In the genomic region with DNA sequence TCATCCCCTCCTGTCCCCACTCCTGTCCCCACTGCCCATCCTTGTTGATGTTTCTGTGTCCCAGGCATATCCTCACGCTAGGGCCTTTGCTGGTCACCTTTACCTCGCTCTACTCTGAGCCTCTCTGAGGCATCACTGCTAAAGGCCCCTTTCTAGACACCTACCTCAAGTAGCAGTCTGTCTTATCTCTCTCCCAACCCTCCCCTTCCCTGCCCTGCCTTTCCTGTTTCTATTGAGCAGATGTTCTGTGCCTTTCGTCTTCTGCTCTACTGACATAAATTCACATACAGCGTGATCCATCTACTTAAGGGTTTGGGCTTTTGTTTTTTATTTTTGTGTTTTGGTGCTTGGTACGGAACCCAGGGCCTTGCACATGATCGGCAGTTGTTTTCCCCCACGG, we compare ENCODE assay signal across 13 mouse cellular contexts. TPM values are rescaled to one million over a fixed set of nuclear protein-coding genes. Genes with fewer than 3 reads are reported as not detected.
DNase-seq lines count a peak whose midpoint lies in the region; ATAC-seq and TF ChIP-seq lines count a peak whose summit lies in the region.
"Had no signal": no experiment of that assay in that cellular context is flagged by ENCODE, and none has a peak within 500 bp of the region (broad histone marks: within the 10 kb centered on the region; RNA-seq: fewer than 3 reads in every experiment).

No protein-coding gene starts in this region.

- TF ChIP-seq EP300 in MEL (IDR thresholded peaks at IDR 0.05; ENCODE audit: low read depth in 1 of 2, low read length in 2 of 2) = no peak

- no peak overlapping the region for H3K4me2 ChIP-seq in embryonic facial prominence, embryonic 14.5 days (ENCODE audit: low read depth, low read length)
- H3K4me2 ChIP-seq in neural tube, embryonic 13.5 days = no peak overlapping the region

- H3K9ac ChIP-seq in MEL (ENCODE audit: control insufficient read depth, low read depth, low read length, poor library complexity, severe bottlenecking) = no peak overlapping the region
- H3K9ac ChIP-seq in embryonic facial prominence, embryonic 14.5 days (ENCODE audit: low read depth, low read length) = no peak overlapping the region
- H3K9ac ChIP-seq in neural tube, embryonic 13.5 days = 0 out of 2 replicates have a peak overlapping the region, but pooled peaks have one; percentile 26

- H3K4me1 ChIP-seq in kidney, adult 2 months (ENCODE audit: control insufficient read depth, insufficient read depth, low read length) = peaks cover 6% of the 10 kb centered on the region; the same call in 1 of the 2 replicates
- H3K4me1 ChIP-seq in MEL (ENCODE audit: control insufficient read depth in 1 of 2, insufficient read depth in 2 of 2, low read length in 2 of 2) = peaks cover 2 to 10% of the 10 kb centered on the region in 2 experiments; a peak in 3 of 4 replicates
- peaks cover 28% of the 10 kb centered on the region for H3K4me1 ChIP-seq in embryonic facial prominence, embryonic 14.5 days (ENCODE audit: control insufficient read depth, insufficient read depth, low read length)
- peaks cover 59% of the 10 kb centered on the region for H3K4me1 ChIP-seq in neural tube, embryonic 13.5 days (replicated peaks)

- H3K79me2 ChIP-seq in MEL (ENCODE audit: control insufficient read depth, insufficient read depth, low read length, poor library complexity) = no peaks in the 10 kb centered on the region

- 0 out of 2 replicates have a peak overlapping the region, but pooled peaks have one; percentile 21 for H3K27ac ChIP-seq in kidney, adult 2 months (ENCODE audit: insufficient read depth, low read depth, low read length)
- no peak overlapping the region for H3K27ac ChIP-seq in MEL (ENCODE audit: control insufficient read depth, low read depth, low read length)
- H3K27ac ChIP-seq in embryonic facial prominence, embryonic 14.5 days (replicated peaks; ENCODE audit: low read depth, low read length) = peak overlapping the region; percentile 45
- H3K27ac ChIP-seq in neural tube, embryonic 13.5 days (replicated peaks) = peak overlapping the region; percentile 54

- no peaks in the 10 kb centered on the region for H3K27me3 ChIP-seq in kidney, adult 2 months (replicated peaks; ENCODE audit: control insufficient read depth, insufficient read depth, low read length)
- H3K27me3 ChIP-seq in MEL (ENCODE audit: control insufficient read depth in 1 of 2, insufficient read depth in 2 of 2, low read length in 2 of 2) = no peaks in the 10 kb centered on the region
- no peaks in the 10 kb centered on the region for H3K27me3 ChIP-seq in embryonic facial prominence, embryonic 14.5 days (replicated peaks; ENCODE audit: control insufficient read depth, insufficient read depth, low read length)
- H3K27me3 ChIP-seq in neural tube, embryonic 13.5 days = no peaks in the 10 kb centered on the region

- no peak for DNase-seq in kidney, adult 2 months
- no peak for DNase-seq in kidney, adult 18-20 months
- DNase-seq in MEL (ENCODE audit: low read depth, low spot score) = peak; percentile 35
- DNase-seq in embryonic facial prominence, embryonic 14.5 days (ENCODE audit: low spot score) = no peak
- DNase-seq in Muller cell, postnatal 12 days (ENCODE audit: inconsistent ontology term) = no peak
- no peak for DNase-seq in T-cell, adult 2 months (ENCODE audit: low spot score)
- DNase-seq: adrenal gland, adult 8-10 months; cerebellum, adult 18-20 months; right cerebral cortex, adult 18-20 months had no signal

- no peak overlapping the region for H3K4me3 ChIP-seq in kidney, adult 2 months (ENCODE audit: insufficient read depth, low read depth, low read length)
- no peak overlapping the region for H3K4me3 ChIP-seq in MEL (ENCODE audit: control insufficient read depth in 1 of 2, insufficient read depth in 1 of 2, low read depth in 2 of 2, low read length in 2 of 2)
- no peak overlapping the region for H3K4me3 ChIP-seq in embryonic facial prominence, embryonic 14.5 days (ENCODE audit: low read depth, low read length)
- no peak overlapping the region for H3K4me3 ChIP-seq in neural tube, embryonic 13.5 days

- WGBS in kidney, adult 2 months = 67% methylated on average over 7 of the region's 7 CpGs
- WGBS in embryonic facial prominence, embryonic 14.5 days = 71% methylated on average over 7 of the region's 7 CpGs
- WGBS in neural tube, embryonic 13.5 days = 63% methylated on average over 7 of the region's 7 CpGs

- TF ChIP-seq RAD21 in MEL (IDR thresholded peaks at IDR 0.05; ENCODE audit: low read depth, low read length) = no peak

- no peaks in the 10 kb centered on the region for H3K9me3 ChIP-seq in MEL (replicated peaks; ENCODE audit: insufficient read depth, low read length)
- H3K9me3 ChIP-seq in embryonic facial prominence, embryonic 14.5 days (ENCODE audit: control insufficient read depth, low read length) = no peaks in the 10 kb centered on the region
- H3K9me3 ChIP-seq in neural tube, embryonic 13.5 days = no peaks in the 10 kb centered on the region

- no peaks in the 10 kb centered on the region for H3K36me3 ChIP-seq in kidney, adult 2 months (ENCODE audit: control insufficient read depth, insufficient read depth, low read length)
- H3K36me3 ChIP-seq in MEL (ENCODE audit: control insufficient read depth in 1 of 2, insufficient read depth in 2 of 2, low read length in 2 of 2) = peaks cover 0 to 2% of the 10 kb centered on the region in 2 experiments; a peak in 1 of 4 replicates
- 0 out of 2 replicates have a peak, but pooled peaks cover 3% of the 10 kb centered on the region for H3K36me3 ChIP-seq in embryonic facial prominence, embryonic 14.5 days (ENCODE audit: control insufficient read depth, insufficient read depth, low read length)
- no peaks in the 10 kb centered on the region for H3K36me3 ChIP-seq in neural tube, embryonic 13.5 days

- TF ChIP-seq CTCF in kidney, adult 2 months (conservative IDR thresholded peaks at IDR 0.05; ENCODE audit: insufficient read depth, insufficient read length, low read depth, low read length) = no peak
- TF ChIP-seq CTCF in MEL (IDR thresholded peaks at IDR 0.05 in 2 of 3, conservative IDR thresholded peaks at IDR 0.05 in 1 of 3; ENCODE audit: control insufficient read depth in 1 of 3, insufficient read depth in 1 of 3, low read depth in 2 of 3, low read length in 3 of 3, poor library complexity in 1 of 3, severe bottlenecking in 1 of 3) = no peak

- no peak for TF ChIP-seq POLR2A in kidney, adult 2 months (IDR thresholded peaks at IDR 0.05; ENCODE audit: low read depth, low read length)
- no peak for TF ChIP-seq POLR2A in MEL (IDR thresholded peaks at IDR 0.05; ENCODE audit: control insufficient read depth in 1 of 2, insufficient read depth in 1 of 2, low read depth in 1 of 2, low read length in 2 of 2, poor library complexity in 1 of 2)

- ATAC-seq in embryonic facial prominence, embryonic 14.5 days (ENCODE audit: low read depth) = no peak
- no peak for ATAC-seq in neural tube, embryonic 13.5 days (ENCODE audit: low read depth)
- ATAC-seq: forebrain, embryonic 14.5 days had no signal

TF ChIP-seq in MEL, 35 proteins besides CTCF, POLR2A, EP300 and RAD21:
- peak; percentile 52 for TF ChIP-seq GATA1 (IDR thresholded peaks at IDR 0.05; ENCODE audit: low read depth, low read length)
- TF ChIP-seq JUND (IDR thresholded peaks at IDR 0.05; ENCODE audit: low read depth, low read length) = no peak

RNA-seq across cellular contexts. Expression of a gene that starts 14.6 kb away (rescaled TPM):
- polyA plus RNA-seq in kidney, adult 2 months (2012; rRNA removed) = 120 and 138 TPM in 2 replicates
- 39.5 and 45.8 TPM in 2 replicates for total RNA-seq in MEL (2012; rRNA removed)
- polyA plus RNA-seq in MEL (2012; ENCODE audit: insufficient read depth in 1 of 2, insufficient read length in 2 of 2, low read depth in 1 of 2, low replicate concordance in 2 of 2, missing spikeins in 1 of 2) = 100 to 1,000 TPM in 1 of 2 experiments, not detected in 1; 109 TPM
- polyA plus RNA-seq in embryonic facial prominence, embryonic 14.5 days (2014; fragmentation: Nextera tagmentation; extraction: Ambion mirVana) = 107 and 110 TPM in 2 replicates
- polyA plus RNA-seq in neural tube, embryonic 13.5 days (2015; fragmentation: Nextera tagmentation; extraction: Ambion mirVana) = 128 and 143 TPM in 2 replicates

RNA-seq across cellular contexts. Expression of a gene that starts 18.6 kb away (rescaled TPM):
- 0.14 TPM in 1 of 2 replicates, not detected in the other for polyA plus RNA-seq in kidney, adult 2 months (2012; rRNA removed)
- 0.56 and 0.58 TPM in 2 replicates for total RNA-seq in MEL (2012; rRNA removed)
- polyA plus RNA-seq in MEL (2012; ENCODE audit: insufficient read depth in 1 of 2, insufficient read length in 2 of 2, low read depth in 1 of 2, low replicate concordance in 2 of 2, missing spikeins in 1 of 2) = under 1 TPM in 1 of 2 experiments, not detected in 1; 0.22 TPM
- polyA plus RNA-seq in embryonic facial prominence, embryonic 14.5 days (2014; fragmentation: Nextera tagmentation; extraction: Ambion mirVana) = 0.38 and 1.1 TPM in 2 replicates
- polyA plus RNA-seq in neural tube, embryonic 13.5 days (2015; fragmentation: Nextera tagmentation; extraction: Ambion mirVana) = 9.2 and 9.4 TPM in 2 replicates
- total RNA-seq: hematopoietic stem cell, adult 5-6 weeks; liver, adult 2 months had no signal
- polyA plus RNA-seq: liver, adult 2 months had no signal

RNA-seq across cellular contexts. Expression of a gene that starts 19.5 kb away (rescaled TPM):
- polyA plus RNA-seq in kidney, adult 2 months (2012; rRNA removed) = not detected in 2 replicates
- 0.12 and 0.13 TPM in 2 replicates for total RNA-seq in MEL (2012; rRNA removed)
- under 1 TPM in 1 of 2 experiments, not detected in 1; 0.11 TPM for polyA plus RNA-seq in MEL (2012; ENCODE audit: insufficient read depth in 1 of 2, insufficient read length in 2 of 2, low read depth in 1 of 2, low replicate concordance in 2 of 2, missing spikeins in 1 of 2)
- polyA plus RNA-seq in embryonic facial prominence, embryonic 14.5 days (2014; fragmentation: Nextera tagmentation; extraction: Ambion mirVana) = 0.13 and 0.18 TPM in 2 replicates
- 0.50 and 0.71 TPM in 2 replicates for polyA plus RNA-seq in neural tube, embryonic 13.5 days (2015; fragmentation: Nextera tagmentation; extraction: Ambion mirVana)
- total RNA-seq: adrenal gland, adult 8-10 months; hematopoietic stem cell, adult 5-6 weeks; liver, adult 2 months had no signal
- polyA plus RNA-seq: liver, adult 2 months had no signal

RNA-seq across cellular contexts. Expression of a gene that starts 20.9 kb away (rescaled TPM):
- polyA plus RNA-seq in kidney, adult 2 months (2012; rRNA removed) = 39.0 and 40.2 TPM in 2 replicates
- 1.5 and 2.4 TPM in 2 replicates for total RNA-seq in MEL (2012; rRNA removed)
- 1 to 10 TPM in 1 of 2 experiments, not detected in 1; 1.8 TPM for polyA plus RNA-seq in MEL (2012; ENCODE audit: insufficient read depth in 1 of 2, insufficient read length in 2 of 2, low read depth in 1 of 2, low replicate concordance in 2 of 2, missing spikeins in 1 of 2)
- polyA plus RNA-seq in embryonic facial prominence, embryonic 14.5 days (2014; fragmentation: Nextera tagmentation; extraction: Ambion mirVana) = 16.3 and 19.2 TPM in 2 replicates
- 7.9 and 9.1 TPM in 2 replicates for polyA plus RNA-seq in neural tube, embryonic 13.5 days (2015; fragmentation: Nextera tagmentation; extraction: Ambion mirVana)

RNA-seq across cellular contexts. Expression of a gene that starts 30.9 kb away (rescaled TPM):
- 7.0 and 7.2 TPM in 2 replicates for polyA plus RNA-seq in kidney, adult 2 months (2012; rRNA removed)
- total RNA-seq in MEL (2012; rRNA removed) = 44.3 and 58.3 TPM in 2 replicates
- polyA plus RNA-seq in MEL (2012; ENCODE audit: insufficient read depth in 1 of 2, insufficient read length in 2 of 2, low read depth in 1 of 2, low replicate concordance in 2 of 2, missing spikeins in 1 of 2) = 100 to 1,000 TPM in 1 of 2 experiments, not detected in 1; 109 TPM
- polyA plus RNA-seq in embryonic facial prominence, embryonic 14.5 days (2014; fragmentation: Nextera tagmentation; extraction: Ambion mirVana) = 39.4 and 41.0 TPM in 2 replicates
- polyA plus RNA-seq in neural tube, embryonic 13.5 days (2015; fragmentation: Nextera tagmentation; extraction: Ambion mirVana) = 25.3 and 25.9 TPM in 2 replicates
